Mouse (Mus musculus) brain, adult 2 months (tissue): ENCODE measurements around the gene Obp2b.

ENCODE experiments used
- DNase-seq: peaks from one replicate; pipeline ENCODE4 v3.0.0; 2011; ENCODE audit warnings: low read depth, low spot score

Gene Obp2b

GRCm38 (mm10) chr2:25776717-25777116 is 39.9 kb downstream of the Obp2b start, which contains the start of gene Lcn11:
TSS of gene Lcn11 (plus strand) at chr2:25777017.
- DNase-seq = no peak

GRCm38 (mm10) chr2:25779076-25779475 is 42.3 kb downstream of the Obp2b start:
- DNase-seq = no peak

- DNase-seq = peak; percentile 12
Observed at GRCm38 (mm10) chr2:25780921-25781320, 44.1 kb downstream of the Obp2b start.

- no peak for DNase-seq
Observed at GRCm38 (mm10) chr2:25781957-25782356, 45.1 kb downstream of the Obp2b start, which contains the start of gene Gm13539. TSS of gene Gm13539 (plus strand) at chr2:25782257.

GRCm38 (mm10) chr2:25785573-25786322 is 48.9 kb downstream of the Obp2b start:
- no peak for DNase-seq

GRCm38 (mm10) chr2:25789092-25789491 is 52.3 kb downstream of the Obp2b start:
- no peak for DNase-seq
